Mouse (Mus musculus) kidney, embryonic 15.5 days (tissue): ENCODE results near the gene Csdc2. TPM values are rescaled to one million over a fixed set of nuclear protein-coding genes. Genes with fewer than 3 reads are reported as not detected.
"Not testable (repeated sequence)": the region's sequence is repeated elsewhere in the genome, so short reads cannot be mapped to it uniquely, and the experiment has no call there.

Source experiments
- ATAC-seq: fragments of 200-750 bp; cut with Nextera tagmentation; replicated peaks from 2 replicates; pipeline ENCODE4 v1.8.0; 2017; ENCODE audit warnings: moderate TSS enrichment; ENCODE audit not compliant: low FRiP score
- H3K27ac ChIP-seq: fragments of 300-500 bp; sonication (generic); 2 replicates; pipeline ENCODE4 v1.5.1; 2015; ENCODE audit warnings: mild to moderate bottlenecking, inconsistent platforms
- H3K27me3 ChIP-seq: fragments of 300-500 bp; sonication (generic); 2 replicates; pipeline ENCODE4 v1.6.1; 2015; ENCODE audit warnings: inconsistent platforms
- H3K36me3 ChIP-seq: fragments of 300-500 bp; sonication (generic); 2 replicates; pipeline ENCODE4 v1.6.1; 2015; ENCODE audit warnings: inconsistent platforms
- H3K4me1 ChIP-seq: fragments of 300-500 bp; sonication (generic); 2 replicates; pipeline ENCODE4 v1.6.1; 2015; ENCODE audit warnings: inconsistent platforms
- H3K4me2 ChIP-seq: fragments of 300-500 bp; sonication (generic); 2 replicates; pipeline ENCODE4 v1.6.1; 2015; ENCODE audit warnings: moderate library complexity, mild to moderate bottlenecking, inconsistent platforms
- H3K4me3 ChIP-seq: fragments of 300-500 bp; sonication (generic); replicated peaks from 2 replicates; pipeline ENCODE4 v1.5.1; 2015; ENCODE audit warnings: mild to moderate bottlenecking, inconsistent platforms
- H3K9ac ChIP-seq: fragments of 300-500 bp; sonication (generic); 2 replicates; pipeline ENCODE4 v1.6.1; 2015; ENCODE audit warnings: mild to moderate bottlenecking, inconsistent platforms
- H3K9me3 ChIP-seq: fragments of 300-500 bp; sonication (generic); replicated peaks from 2 replicates; pipeline ENCODE4 v1.6.1; 2016; ENCODE audit warnings: inconsistent platforms
- WGBS: fragments of 180-500 bp; shearing (Covaris S2); methylation state at CpG from one replicate; pipeline ENCODE4 v1.1.7; 2015; ENCODE audit warnings: mixed read lengths; 5-methylcytosine and 5-hydroxymethylcytosine counted together
- polyA plus RNA-seq: library from polyadenylated mRNA; unstranded; fragments of >200 nt; fragmentation: Nextera tagmentation; extraction: Ambion mirVana; gene quantifications from 2 replicates; pipeline ENCODE4 v1.2.1, GENCODE M21; 2015

Csdc2 gene
- polyA plus RNA-seq, 1 experiment from 2014 or later = 30.7 TPM

DNA sequence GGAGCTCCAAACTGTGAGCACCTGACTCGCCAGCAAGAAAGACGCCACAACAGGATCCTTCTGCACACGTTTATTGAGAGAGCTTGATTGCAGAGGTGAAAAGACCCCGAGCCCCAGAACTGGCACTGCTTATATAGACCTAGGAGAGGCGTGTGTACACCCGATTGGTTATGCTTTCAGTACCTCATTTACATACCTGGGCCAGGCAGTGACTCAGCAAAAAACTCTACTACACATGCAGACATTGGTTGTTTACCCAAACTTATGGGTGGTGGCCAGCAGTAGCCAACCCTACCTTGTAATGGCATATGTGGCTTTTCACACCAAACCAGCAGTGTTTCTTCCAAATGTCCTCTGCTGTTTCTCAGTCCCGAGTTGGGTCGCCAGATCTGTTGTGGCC is 38.6 kb downstream of the Csdc2 start:
- H3K9ac ChIP-seq, H3K4me1 ChIP-seq, H3K9me3 ChIP-seq, H3K4me2 ChIP-seq, H3K4me3 ChIP-seq, H3K27ac ChIP-seq, H3K36me3 ChIP-seq, H3K27me3 ChIP-seq, ATAC-seq: not testable (repeated sequence)
- 94% methylated on average over 8 of the region's 8 CpGs for WGBS

DNA sequence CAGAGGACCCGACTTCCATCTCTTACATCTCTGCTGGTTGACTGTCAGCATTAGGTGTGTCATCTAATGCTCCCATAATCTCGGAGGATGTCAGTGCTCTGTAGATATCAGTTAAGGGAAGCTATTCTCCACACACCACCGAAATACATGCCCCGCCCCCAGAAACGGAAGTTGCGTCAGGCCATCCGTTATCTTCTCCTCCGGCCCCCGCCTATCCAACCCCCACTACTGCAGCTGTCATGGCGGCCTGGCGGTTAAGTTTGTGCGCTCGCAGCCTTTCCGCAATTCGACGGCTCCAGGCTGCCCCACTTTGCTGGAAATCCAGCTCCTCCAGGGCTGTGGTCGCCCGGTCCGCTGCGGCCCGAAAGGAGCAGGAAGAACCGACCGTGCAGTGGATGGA is 43.8 kb downstream of the Csdc2 start, which contains the start of gene 1700029P11Rik:
1700029P11Rik (plus strand) TSS at position 220 of the 400 bp plus-strand sequence.
- Histone ChIP-seq H3K9me3 (no peaks in the 10 kb centered on the region), H3K9ac (no peak within 1 kb of the TSS), H3K36me3 (no peaks in the 10 kb centered on the region), H3K27ac (no peak within 1 kb of the TSS), H3K4me1 (no peaks in the 10 kb centered on the region), H3K27me3 (no peaks in the 10 kb centered on the region), H3K4me3 (no peak within 1 kb of the TSS), H3K4me2 (no peak within 1 kb of the TSS)
- no peak for ATAC-seq
- 95% methylated on average over 23 of the region's 23 CpGs for WGBS

DNA sequence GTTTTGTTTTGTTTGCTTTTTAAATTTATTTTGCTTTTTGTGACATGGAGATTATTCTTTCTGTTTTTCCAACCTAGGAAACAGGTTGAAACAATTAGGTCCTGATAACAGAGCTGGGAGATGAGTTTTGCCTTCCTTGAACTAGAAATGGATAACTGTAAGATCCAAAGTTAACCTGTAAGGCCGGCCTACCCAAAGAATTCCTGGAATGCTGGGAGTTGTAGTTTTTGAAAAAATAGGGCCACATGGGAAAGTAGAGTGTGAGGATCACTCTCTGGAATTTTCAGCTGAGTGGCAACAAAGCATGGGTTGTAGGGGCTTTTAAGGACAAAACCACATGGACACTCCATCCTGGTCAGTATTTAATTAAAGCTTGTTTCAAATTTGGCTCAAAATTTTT is 45.6 kb downstream of the Csdc2 start:
- 56% methylated on average over 1 of the region's 1 CpGs for WGBS
- Histone ChIP-seq H3K9ac (no peak overlapping the region), H3K27me3 (no peaks in the 10 kb centered on the region), H3K4me3 (no peak overlapping the region), H3K4me2 (no peak overlapping the region), H3K9me3 (no peaks in the 10 kb centered on the region), H3K27ac (no peak overlapping the region), H3K4me1 (no peaks in the 10 kb centered on the region), H3K36me3 (no peaks in the 10 kb centered on the region)
- no peak for ATAC-seq

DNA sequence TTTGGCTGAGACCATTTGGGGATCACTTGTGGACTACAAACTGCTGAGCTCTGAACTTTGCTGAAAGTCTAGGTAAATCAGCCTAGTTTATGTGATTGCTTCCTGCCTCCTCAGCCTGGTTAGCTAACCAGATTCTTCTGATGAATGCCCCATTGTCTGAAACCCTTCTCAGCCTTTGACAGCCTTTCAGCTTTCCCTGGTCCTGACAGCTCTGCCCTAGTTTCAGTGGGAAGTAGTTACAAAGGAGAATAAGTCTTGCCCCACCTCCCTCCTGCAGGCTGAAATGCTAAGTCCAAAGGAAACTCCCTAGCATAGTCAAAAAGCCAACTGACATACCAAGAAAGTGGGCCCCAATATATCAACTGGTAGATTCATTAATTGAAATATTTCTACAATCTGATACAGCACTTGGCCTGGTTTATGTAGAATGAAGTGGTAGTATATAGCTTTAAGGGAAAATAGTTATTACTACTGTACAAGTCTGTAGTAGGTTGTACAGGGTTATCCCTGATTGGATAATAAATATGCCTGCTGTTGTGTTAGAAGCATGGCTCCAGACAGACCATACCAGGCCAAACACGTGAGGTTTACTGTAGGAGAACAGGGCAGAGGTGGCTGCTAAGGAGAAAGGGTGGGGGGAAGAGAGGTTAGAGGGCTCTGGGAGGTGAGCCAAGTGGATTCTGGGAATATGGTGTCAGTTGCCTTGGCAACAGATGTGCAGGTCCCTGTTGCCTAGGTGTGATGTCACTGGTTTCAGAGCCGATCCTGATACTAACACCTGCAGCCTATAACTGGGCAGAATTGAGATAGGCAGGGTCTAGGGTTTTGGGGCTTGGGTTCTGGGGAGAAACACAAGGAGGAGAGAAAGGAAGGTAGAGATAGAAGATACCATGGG is 49.0 kb downstream of the Csdc2 start:
- Histone ChIP-seq H3K36me3 (no peaks in the 10 kb centered on the region), H3K27me3 (no peaks in the 10 kb centered on the region), H3K4me1 (0 out of 2 replicates have a peak, but pooled peaks cover 3% of the 10 kb centered on the region), H3K9ac (no peak overlapping the region), H3K4me2 (no peak overlapping the region), H3K4me3 (no peak overlapping the region), H3K9me3 (no peaks in the 10 kb centered on the region), H3K27ac (no peak overlapping the region)
- 54% methylated on average over 2 of the region's 2 CpGs for WGBS
- no peak for ATAC-seq

- Histone ChIP-seq H3K9ac (no peak within 1 kb of the TSS), H3K4me2 (no peak within 1 kb of the TSS), H3K4me3 (no peak within 1 kb of the TSS), H3K27me3 (no peaks in the 10 kb centered on the region), H3K27ac (no peak within 1 kb of the TSS), H3K9me3 (no peaks in the 10 kb centered on the region), H3K4me1 (peaks cover 6% of the 10 kb centered on the region; the same call in 1 of the 2 replicates), H3K36me3 (no peaks in the 10 kb centered on the region)
- WGBS = 83% methylated on average over 3 of the region's 3 CpGs
- no peak for ATAC-seq
Measured at GRCm38 (mm10) chr15:81987646-81988045, 51.1 kb downstream of the Csdc2 start, which contains the start of gene Xrcc6. Gene Xrcc6, plus strand, starts transcription at chr15:81987835.

DNA sequence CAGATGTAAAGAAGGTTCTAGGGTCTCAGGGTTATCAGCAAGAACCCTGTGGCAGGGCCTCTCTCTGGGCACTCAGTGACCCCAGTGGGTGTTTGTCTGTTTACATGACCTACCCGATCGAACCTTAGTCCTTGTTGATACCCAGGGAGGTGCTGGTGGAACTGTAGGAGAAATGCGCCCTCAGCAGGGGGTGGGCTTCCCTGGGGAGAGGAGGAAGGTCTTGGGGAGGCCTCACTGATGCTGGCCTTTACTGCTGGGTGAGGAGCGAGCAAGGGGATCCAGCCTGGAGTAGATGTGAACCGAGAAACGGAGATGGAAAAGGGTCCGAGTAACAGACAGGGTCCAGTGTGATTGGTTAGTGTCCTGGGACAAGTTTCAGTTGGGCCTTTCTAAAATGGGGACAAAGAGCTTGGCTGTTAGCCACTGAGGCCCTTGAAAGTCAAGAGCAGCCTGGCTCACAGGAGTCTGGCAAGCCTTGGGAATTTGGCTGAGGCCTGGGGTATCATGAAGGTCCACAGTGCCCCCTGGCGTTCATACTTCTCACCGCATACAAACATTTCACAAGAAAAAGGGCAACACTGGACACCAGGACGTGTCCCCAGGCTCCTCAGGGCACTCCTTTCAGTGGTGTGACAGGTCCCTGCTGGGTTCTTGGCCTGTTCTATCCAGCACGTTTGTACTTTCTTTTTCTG is 53.0 kb downstream of the Csdc2 start:
- no peaks in the 10 kb centered on the region for H3K9me3 ChIP-seq
- ATAC-seq = 0 out of 2 replicates have a peak, but pooled peaks have one; percentile 47
- no peaks in the 10 kb centered on the region for H3K27me3 ChIP-seq
- H3K9ac ChIP-seq = no peak overlapping the region
- WGBS = 46% methylated on average over 11 of the region's 11 CpGs
- no peak overlapping the region for H3K27ac ChIP-seq
- no peak overlapping the region for H3K4me2 ChIP-seq
- peaks cover 15% of the 10 kb centered on the region for H3K36me3 ChIP-seq
- peaks cover 6% of the 10 kb centered on the region; the same call in 1 of the 2 replicates for H3K4me1 ChIP-seq
- H3K4me3 ChIP-seq = no peak overlapping the region

GRCm38 (mm10) chr15:81990549-81990948 is 54.0 kb downstream of the Csdc2 start:
- H3K9me3 ChIP-seq = no peaks in the 10 kb centered on the region
- H3K9ac ChIP-seq = no peak overlapping the region
- 0 out of 2 replicates have a peak, but pooled peaks have one; percentile 40 for ATAC-seq
- H3K36me3 ChIP-seq = peaks cover 26% of the 10 kb centered on the region
- H3K4me2 ChIP-seq = no peak overlapping the region
- H3K27ac ChIP-seq = no peak overlapping the region
- WGBS = 50% methylated on average over 7 of the region's 7 CpGs
- no peak overlapping the region for H3K4me3 ChIP-seq
- peaks cover 6% of the 10 kb centered on the region; the same call in 1 of the 2 replicates for H3K4me1 ChIP-seq
- no peaks in the 10 kb centered on the region for H3K27me3 ChIP-seq

- Histone ChIP-seq H3K4me2 (no peak overlapping the region), H3K9me3 (no peaks in the 10 kb centered on the region), H3K27me3 (no peaks in the 10 kb centered on the region), H3K9ac (no peak overlapping the region), H3K4me1 (peaks cover 6% of the 10 kb centered on the region; the same call in 1 of the 2 replicates), H3K4me3 (no peak overlapping the region), H3K27ac (no peak overlapping the region), H3K36me3 (peaks cover 58% of the 10 kb centered on the region)
- 61% methylated on average over 6 of the region's 6 CpGs for WGBS
- no peak for ATAC-seq
Measured at GRCm38 (mm10) chr15:81993992-81994391, 57.4 kb downstream of the Csdc2 start.

Other genes with a start within 250 kb of the Csdc2 start
- gene Chadl, start 239.5 kb upstream of the Csdc2 start, polyA plus RNA-seq = 5.0 and 5.2 TPM in 2 replicates
- 34.8 and 37.4 TPM in 2 replicates for gene Zc3h7b, start 191.7 kb upstream of the Csdc2 start, polyA plus RNA-seq
- gene Rangap1, start 191.2 kb upstream of the Csdc2 start, polyA plus RNA-seq = 99.1 and 106 TPM in 2 replicates
- gene Tef, start 134.3 kb upstream of the Csdc2 start, polyA plus RNA-seq = 23.9 and 26.5 TPM in 2 replicates
- gene Tob2, start 78.0 kb upstream of the Csdc2 start, polyA plus RNA-seq = 28.2 and 29.3 TPM in 2 replicates
- gene Phf5a, start 64.8 kb upstream of the Csdc2 start, polyA plus RNA-seq = 159 and 163 TPM in 2 replicates
- 216 and 224 TPM in 2 replicates for gene Aco2, start 64.5 kb upstream of the Csdc2 start, polyA plus RNA-seq
- 80.1 and 80.8 TPM in 2 replicates for gene Polr3h, start 10.5 kb upstream of the Csdc2 start, polyA plus RNA-seq
- gene Pmm1, start 24.2 kb downstream of the Csdc2 start, polyA plus RNA-seq = 28.8 and 35.3 TPM in 2 replicates
- gene 1700029P11Rik, start 43.8 kb downstream of the Csdc2 start, polyA plus RNA-seq = not detected in 2 replicates
- 83.3 and 87.0 TPM in 2 replicates for gene Xrcc6, start 51.1 kb downstream of the Csdc2 start, polyA plus RNA-seq
- gene Desi1, start 97.1 kb downstream of the Csdc2 start, polyA plus RNA-seq = 25.1 and 26.3 TPM in 2 replicates
- 272 and 286 TPM in 2 replicates for gene Snu13, start 110.8 kb downstream of the Csdc2 start, polyA plus RNA-seq
- gene 4930407I10Rik, start 122.4 kb downstream of the Csdc2 start, polyA plus RNA-seq = 0.03 TPM in 1 of 2 replicates, not detected in the other
- 0.05 and 0.09 TPM in 2 replicates for gene Mei1, start 133.2 kb downstream of the Csdc2 start, polyA plus RNA-seq
- gene Ccdc134, start 191.2 kb downstream of the Csdc2 start, polyA plus RNA-seq = 18.4 and 19.8 TPM in 2 replicates
- gene Srebf2, start 210.4 kb downstream of the Csdc2 start, polyA plus RNA-seq = 126 and 147 TPM in 2 replicates